Mouse (Mus musculus): ENCODE data around the gene Abcc9. TPM values are rescaled to one million over a fixed set of nuclear protein-coding genes. Genes with fewer than 3 reads are reported as not detected.

The Abcc9 gene
- polyA plus RNA-seq (2014; fragmentation: Nextera tagmentation; extraction: Ambion mirVana): 3.8 and 4.4 TPM in 2 replicates

- peak; percentile 45 for DNase-seq
- Histone ChIP-seq H3K27me3 (ENCODE audit: control insufficient read depth, insufficient read depth, low read length) (peaks cover 9% of the 10 kb centered on the region; the same call in 1 of the 2 replicates), H3K9ac (replicated peaks; ENCODE audit: low read length) (peak within 1 kb of the TSS; percentile 32; the same call in 1 of the 2 replicates), H3K36me3 (ENCODE audit: control insufficient read depth, insufficient read depth, low read length) (no peaks in the 10 kb centered on the region), H3K27ac (replicated peaks; ENCODE audit: low read depth, low read length) (no peak within 1 kb of the TSS), H3K4me2 (ENCODE audit: low read length) (peak within 1 kb of the TSS; percentile 73), H3K4me1 (ENCODE audit: control insufficient read depth, insufficient read depth, low read length) (0 out of 2 replicates have a peak, but pooled peaks cover 6% of the 10 kb centered on the region), H3K9me3 (ENCODE audit: control insufficient read depth, low read length) (no peaks in the 10 kb centered on the region), H3K4me3 (replicated peaks; ENCODE audit: low read depth, low read length) (peak within 1 kb of the TSS; percentile 36)
- ATAC-seq (ENCODE audit: low FRiP score, low TSS enrichment): 0 out of 2 replicates have a peak, but pooled peaks have one; percentile 46
- WGBS: 8% methylated on average over 36 of the region's 36 CpGs
Measured at GRCm38 (mm10) chr6:142701652-142702637, at the start of gene Abcc9. Gene Abcc9, minus strand, starts transcription at chr6:142702315.

GRCm38 (mm10) chr6:142751365-142751764 is 49.2 kb upstream of the Abcc9 start:
- Histone ChIP-seq H3K4me2 (ENCODE audit: low read length) (no peak overlapping the region), H3K27me3 (ENCODE audit: control insufficient read depth, insufficient read depth, low read length) (no peaks in the 10 kb centered on the region), H3K9me3 (ENCODE audit: control insufficient read depth, low read length) (no peaks in the 10 kb centered on the region), H3K27ac (replicated peaks; ENCODE audit: low read depth, low read length) (no peak overlapping the region), H3K9ac (replicated peaks; ENCODE audit: low read length) (no peak overlapping the region), H3K4me1 (ENCODE audit: control insufficient read depth, insufficient read depth, low read length) (no peaks in the 10 kb centered on the region), H3K36me3 (ENCODE audit: control insufficient read depth, insufficient read depth, low read length) (no peaks in the 10 kb centered on the region), H3K4me3 (replicated peaks; ENCODE audit: low read depth, low read length) (no peak overlapping the region)
- 62% methylated on average over 9 of the region's 9 CpGs for WGBS
- peak; percentile 59; the same call in 1 of the 2 replicates for ATAC-seq (ENCODE audit: low FRiP score, low TSS enrichment)
- DNase-seq: peak; percentile 35

GRCm38 (mm10) chr6:142748057-142748708 is 46.1 kb upstream of the Abcc9 start:
- 84% methylated on average over 8 of the region's 8 CpGs for WGBS
- DNase-seq (no peak), ATAC-seq (ENCODE audit: low FRiP score, low TSS enrichment) (no peak)

GRCm38 (mm10) chr6:142747165-142747564 is 45.0 kb upstream of the Abcc9 start:
- no peak for ATAC-seq (ENCODE audit: low FRiP score, low TSS enrichment)
- H3K27me3 ChIP-seq (ENCODE audit: control insufficient read depth, insufficient read depth, low read length): no peaks in the 10 kb centered on the region
- no peak overlapping the region for H3K4me3 ChIP-seq (replicated peaks; ENCODE audit: low read depth, low read length)
- H3K9ac ChIP-seq (replicated peaks; ENCODE audit: low read length): no peak overlapping the region
- WGBS: 85% methylated on average over 2 of the region's 2 CpGs
- no peaks in the 10 kb centered on the region for H3K36me3 ChIP-seq (ENCODE audit: control insufficient read depth, insufficient read depth, low read length)
- no peaks in the 10 kb centered on the region for H3K9me3 ChIP-seq (ENCODE audit: control insufficient read depth, low read length)
- no peak for DNase-seq
- H3K27ac ChIP-seq (replicated peaks; ENCODE audit: low read depth, low read length): no peak overlapping the region
- no peaks in the 10 kb centered on the region for H3K4me1 ChIP-seq (ENCODE audit: control insufficient read depth, insufficient read depth, low read length)
- no peak overlapping the region for H3K4me2 ChIP-seq (ENCODE audit: low read length)

More at GRCm38 (mm10) chr6:142748057-142748708, 46.1 kb upstream of the Abcc9 start:
- Histone ChIP-seq H3K9me3 (ENCODE audit: control insufficient read depth, low read length) (no peaks in the 10 kb centered on the region), H3K4me1 (ENCODE audit: control insufficient read depth, insufficient read depth, low read length) (no peaks in the 10 kb centered on the region), H3K36me3 (ENCODE audit: control insufficient read depth, insufficient read depth, low read length) (no peaks in the 10 kb centered on the region), H3K4me2 (ENCODE audit: low read length) (no peak overlapping the region), H3K27ac (replicated peaks; ENCODE audit: low read depth, low read length) (no peak overlapping the region), H3K27me3 (ENCODE audit: control insufficient read depth, insufficient read depth, low read length) (no peaks in the 10 kb centered on the region), H3K4me3 (replicated peaks; ENCODE audit: low read depth, low read length) (no peak overlapping the region), H3K9ac (replicated peaks; ENCODE audit: low read length) (no peak overlapping the region)

- Histone ChIP-seq H3K36me3 (ENCODE audit: control insufficient read depth, insufficient read depth, low read length) (no peaks in the 10 kb centered on the region), H3K9ac (replicated peaks; ENCODE audit: low read length) (no peak overlapping the region), H3K4me1 (ENCODE audit: control insufficient read depth, insufficient read depth, low read length) (no peaks in the 10 kb centered on the region), H3K4me2 (ENCODE audit: low read length) (no peak overlapping the region), H3K4me3 (replicated peaks; ENCODE audit: low read depth, low read length) (no peak overlapping the region), H3K27me3 (ENCODE audit: control insufficient read depth, insufficient read depth, low read length) (no peaks in the 10 kb centered on the region), H3K9me3 (ENCODE audit: control insufficient read depth, low read length) (no peaks in the 10 kb centered on the region), H3K27ac (replicated peaks; ENCODE audit: low read depth, low read length) (no peak overlapping the region)
- 92% methylated on average over 7 of the region's 7 CpGs for WGBS
- ATAC-seq (ENCODE audit: low FRiP score, low TSS enrichment) (no peak), DNase-seq (no peak)
Measured at GRCm38 (mm10) chr6:142746765-142747164, 44.6 kb upstream of the Abcc9 start.

- Histone ChIP-seq H3K27ac (replicated peaks; ENCODE audit: low read depth, low read length) (no peak overlapping the region), H3K9me3 (ENCODE audit: control insufficient read depth, low read length) (no peaks in the 10 kb centered on the region), H3K36me3 (ENCODE audit: control insufficient read depth, insufficient read depth, low read length) (no peaks in the 10 kb centered on the region), H3K4me3 (replicated peaks; ENCODE audit: low read depth, low read length) (no peak overlapping the region), H3K9ac (replicated peaks; ENCODE audit: low read length) (no peak overlapping the region), H3K27me3 (ENCODE audit: control insufficient read depth, insufficient read depth, low read length) (no peaks in the 10 kb centered on the region), H3K4me2 (ENCODE audit: low read length) (no peak overlapping the region), H3K4me1 (ENCODE audit: control insufficient read depth, insufficient read depth, low read length) (no peaks in the 10 kb centered on the region)
- DNase-seq (no peak), ATAC-seq (ENCODE audit: low FRiP score, low TSS enrichment) (no peak)
- WGBS: 90% methylated on average over 5 of the region's 5 CpGs
Measured at GRCm38 (mm10) chr6:142745484-142745883, 43.4 kb upstream of the Abcc9 start.

GRCm38 (mm10) chr6:142743193-142743592 is 41.1 kb upstream of the Abcc9 start:
- no peak for ATAC-seq (ENCODE audit: low FRiP score, low TSS enrichment)
- H3K36me3 ChIP-seq (ENCODE audit: control insufficient read depth, insufficient read depth, low read length): no peaks in the 10 kb centered on the region
- WGBS: 56% methylated on average over 4 of the region's 4 CpGs
- H3K27me3 ChIP-seq (ENCODE audit: control insufficient read depth, insufficient read depth, low read length): no peaks in the 10 kb centered on the region
- H3K27ac ChIP-seq (replicated peaks; ENCODE audit: low read depth, low read length): no peak overlapping the region
- no peaks in the 10 kb centered on the region for H3K9me3 ChIP-seq (ENCODE audit: control insufficient read depth, low read length)
- H3K9ac ChIP-seq (replicated peaks; ENCODE audit: low read length): no peak overlapping the region
- H3K4me3 ChIP-seq (replicated peaks; ENCODE audit: low read depth, low read length): no peak overlapping the region
- no peaks in the 10 kb centered on the region for H3K4me1 ChIP-seq (ENCODE audit: control insufficient read depth, insufficient read depth, low read length)
- no peak for DNase-seq
- H3K4me2 ChIP-seq (ENCODE audit: low read length): no peak overlapping the region

- DNase-seq: no peak
- WGBS: 90% methylated on average over 6 of the region's 6 CpGs
- no peak overlapping the region for H3K4me2 ChIP-seq (ENCODE audit: low read length)
Measured at GRCm38 (mm10) chr6:142741763-142742162, 39.6 kb upstream of the Abcc9 start.

More at GRCm38 (mm10) chr6:142741763-142742162, 39.6 kb upstream of the Abcc9 start:
- Histone ChIP-seq H3K4me3 (replicated peaks; ENCODE audit: low read depth, low read length) (no peak overlapping the region), H3K9ac (replicated peaks; ENCODE audit: low read length) (no peak overlapping the region), H3K27me3 (ENCODE audit: control insufficient read depth, insufficient read depth, low read length) (no peaks in the 10 kb centered on the region), H3K27ac (replicated peaks; ENCODE audit: low read depth, low read length) (no peak overlapping the region), H3K36me3 (ENCODE audit: control insufficient read depth, insufficient read depth, low read length) (no peaks in the 10 kb centered on the region), H3K4me1 (ENCODE audit: control insufficient read depth, insufficient read depth, low read length) (no peaks in the 10 kb centered on the region), H3K9me3 (ENCODE audit: control insufficient read depth, low read length) (no peaks in the 10 kb centered on the region)
- no peak for ATAC-seq (ENCODE audit: low FRiP score, low TSS enrichment)

Data from midbrain, embryonic 14.5 days (tissue).